Mouse (Mus musculus): Measurements from ENCODE around the gene Olfr1145. TPM values are rescaled to one million over a fixed set of nuclear protein-coding genes. Genes with fewer than 3 reads are reported as not detected.

Gene Olfr1145
- total RNA-seq (2012; rRNA removed) (not detected in 2 replicates), total RNA-seq (2014; rRNA removed) (not detected in 2 replicates), polyA plus RNA-seq (2012; ENCODE audit: insufficient read length, low read depth) (not detected in 2 replicates)

DNA sequence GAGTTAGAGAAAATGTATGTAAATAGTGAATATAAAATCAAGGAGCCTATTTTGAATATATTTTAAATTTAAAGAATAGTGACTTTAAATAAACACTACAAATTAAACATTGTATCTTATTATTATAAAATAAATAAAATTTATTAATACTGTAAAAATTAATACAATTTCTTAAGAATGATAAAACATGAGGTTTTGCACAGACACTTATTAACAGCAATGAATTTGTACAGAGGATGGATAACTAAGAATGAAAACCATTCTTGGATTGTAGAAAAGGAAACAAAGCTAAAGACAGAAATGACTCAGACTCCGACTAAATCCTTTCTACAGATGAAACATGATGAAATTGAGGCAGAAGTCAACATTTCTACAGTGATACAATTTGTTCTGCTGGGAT is at the start of gene Olfr1145:
Olfr1145 (plus strand) TSS at position 301 of the 400 bp plus-strand sequence.
- no peak within 1 kb of the TSS for H3K4me2 ChIP-seq (ENCODE audit: insufficient read depth, low read depth, poor library complexity, severe bottlenecking)
- H3K27ac ChIP-seq (ENCODE audit: insufficient read depth, low read depth): no peak within 1 kb of the TSS
- DNase-seq (ENCODE audit: extremely low read depth): no peak
- H3K9me3 ChIP-seq (replicated peaks; ENCODE audit: low read length): peaks cover 10% of the 10 kb centered on the region
- in situ Hi-C loops (cut with MboI; ENCODE audit: low pct_ligation_motif_present, low pct_unique_long_range_greater_than_20kb, low sequenced_read_pairs) (no loop called here), dilution Hi-C loops (cut with MboI; ENCODE audit: extremely low pct_ligation_motif_present, extremely low pct_unique_long_range_greater_than_20kb, low sequenced_read_pairs) (no loop called here)
- no peak within 1 kb of the TSS for H3K4me3 ChIP-seq (replicated peaks in 1 of 3; ENCODE audit: low read depth in 2 of 3, low read length in 2 of 3, poor library complexity in 1 of 3)
- TF ChIP-seq MAX (IDR thresholded peaks at IDR 0.05; ENCODE audit: low read length) (no peak), ZNF384 (IDR thresholded peaks at IDR 0.05; ENCODE audit: low read depth, low read length) (no peak), MYC (IDR thresholded peaks at IDR 0.05; ENCODE audit: low read depth, low read length) (no peak), NRF1 (IDR thresholded peaks at IDR 0.05; ENCODE audit: low read depth, low read length) (no peak), ZC3H11A (IDR thresholded peaks at IDR 0.05; ENCODE audit: low read depth, low read length) (no peak), ZKSCAN1 (IDR thresholded peaks at IDR 0.05; ENCODE audit: borderline replicate concordance, low read depth, low read length) (no peak), TCF12 (IDR thresholded peaks at IDR 0.05; ENCODE audit: low read depth, low read length) (no peak), MXI1 (IDR thresholded peaks at IDR 0.05; ENCODE audit: low read depth, low read length) (no peak), JUN (IDR thresholded peaks at IDR 0.05; ENCODE audit: insufficient read depth, low read depth, low read length) (no peak), JUND (conservative IDR thresholded peaks at IDR 0.05; ENCODE audit: low read depth, low read length) (no peak), IRF4 (IDR thresholded peaks at IDR 0.05; ENCODE audit: low read depth, low read length) (no peak), POLR2AphosphoS2 (IDR thresholded peaks at IDR 0.05; ENCODE audit: low read depth, low read length) (no peak), SIN3A (IDR thresholded peaks at IDR 0.05; ENCODE audit: low read length) (no peak), SMC3 (IDR thresholded peaks at IDR 0.05; ENCODE audit: low read depth, low read length) (no peak), KAT2A (IDR thresholded peaks at IDR 0.05; ENCODE audit: insufficient replicate concordance, low read length) (no peak)
- no peaks in the 10 kb centered on the region for H3K4me1 ChIP-seq (ENCODE audit: control insufficient read depth in 1 of 2, insufficient read depth in 2 of 2)
- H3K79me2 ChIP-seq (replicated peaks; ENCODE audit: control insufficient read depth, extremely low read depth, insufficient read depth, poor library complexity, severe bottlenecking): no peaks in the 10 kb centered on the region
- H3K27me3 ChIP-seq (replicated peaks): no peaks in the 10 kb centered on the region
- no peaks in the 10 kb centered on the region for H3K36me3 ChIP-seq (replicated peaks in 1 of 2; ENCODE audit: control insufficient read depth in 1 of 2, insufficient read depth in 1 of 2, low read length in 1 of 2)
- H3K9ac ChIP-seq (ENCODE audit: insufficient read depth, low read depth): no peak within 1 kb of the TSS

DNA sequence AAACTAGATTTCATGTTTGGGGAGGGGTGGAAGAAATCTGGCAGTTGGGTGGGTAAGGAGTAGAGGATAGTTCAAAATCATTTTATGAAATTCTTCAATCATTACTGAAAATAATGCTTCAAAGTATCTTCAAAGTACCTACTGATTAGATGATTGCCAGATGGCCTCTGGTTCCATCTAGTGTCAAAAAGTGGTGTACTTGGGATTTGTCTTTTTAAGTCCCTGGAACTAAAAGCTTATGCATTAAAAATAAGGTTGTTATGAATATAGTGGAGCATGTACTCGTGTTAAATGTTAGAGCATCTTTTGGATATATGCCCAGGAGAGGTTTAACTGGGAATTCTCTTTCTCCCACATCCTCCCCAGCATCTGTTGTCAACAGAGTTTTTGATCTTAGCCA is 33.5 kb upstream of the Olfr1145 start:
- no peaks in the 10 kb centered on the region for H3K27me3 ChIP-seq (replicated peaks)
- H3K36me3 ChIP-seq (replicated peaks in 1 of 2; ENCODE audit: control insufficient read depth in 1 of 2, insufficient read depth in 1 of 2, low read length in 1 of 2): no peaks in the 10 kb centered on the region
- no peaks in the 10 kb centered on the region for H3K4me1 ChIP-seq (ENCODE audit: control insufficient read depth in 1 of 2, insufficient read depth in 2 of 2)
- H3K9me3 ChIP-seq (replicated peaks; ENCODE audit: low read length): peaks cover 13% of the 10 kb centered on the region
- in situ Hi-C loops (cut with MboI; ENCODE audit: low pct_ligation_motif_present, low pct_unique_long_range_greater_than_20kb, low sequenced_read_pairs): no loop called here
- H3K79me2 ChIP-seq (replicated peaks; ENCODE audit: control insufficient read depth, extremely low read depth, insufficient read depth, poor library complexity, severe bottlenecking): no peaks in the 10 kb centered on the region
- no peak for TF ChIP-seq JUND (conservative IDR thresholded peaks at IDR 0.05; ENCODE audit: low read depth, low read length)
- TF ChIP-seq EP300 (IDR thresholded peaks at IDR 0.05; ENCODE audit: low read length): no peak
- TF ChIP-seq MAFK (IDR thresholded peaks at IDR 0.05; ENCODE audit: insufficient replicate concordance, low read length): no peak
- TF ChIP-seq ELF1 (IDR thresholded peaks at IDR 0.05; ENCODE audit: low read depth, low read length): no peak
- TF ChIP-seq RCOR1 (conservative IDR thresholded peaks at IDR 0.05; ENCODE audit: low read depth, low read length): no peak
- TF ChIP-seq SIN3A (IDR thresholded peaks at IDR 0.05; ENCODE audit: low read length): no peak
- no peak for TF ChIP-seq ZNF384 (IDR thresholded peaks at IDR 0.05; ENCODE audit: low read depth, low read length)
- H3K27ac ChIP-seq (ENCODE audit: insufficient read depth, low read depth): no peak overlapping the region
- DNase-seq (ENCODE audit: extremely low read depth): no peak
- H3K9ac ChIP-seq (ENCODE audit: insufficient read depth, low read depth): no peak overlapping the region
- no peak overlapping the region for H3K4me3 ChIP-seq (replicated peaks in 1 of 3; ENCODE audit: low read depth in 2 of 3, low read length in 2 of 3, poor library complexity in 1 of 3)
- dilution Hi-C loops (cut with MboI; ENCODE audit: extremely low pct_ligation_motif_present, extremely low pct_unique_long_range_greater_than_20kb, low sequenced_read_pairs): no loop called here
- no peak overlapping the region for H3K4me2 ChIP-seq (ENCODE audit: insufficient read depth, low read depth, poor library complexity, severe bottlenecking)

Data from CH12.LX (cell line).